Mouse (Mus musculus) midbrain, embryonic 12.5 days (tissue): ENCODE data around the gene Rap1gds1. TPM values are rescaled to one million over a fixed set of nuclear protein-coding genes. Genes with fewer than 3 reads are reported as not detected.

Source experiments
- ATAC-seq: fragments of 200-750 bp; cut with Nextera tagmentation; 2 replicates; pipeline ENCODE4 v1.8.0; 2017; ENCODE audit warnings: low read depth, moderate TSS enrichment, moderate library complexity; ENCODE audit not compliant: low FRiP score
- H3K27ac ChIP-seq: fragments of 300-500 bp; sonication (generic); replicated peaks from 2 replicates; pipeline ENCODE4 v1.5.1; 2016; ENCODE audit warnings: mild to moderate bottlenecking
- H3K27me3 ChIP-seq: fragments of 300-500 bp; sonication (generic); 2 replicates; pipeline ENCODE4 v1.6.1; 2016; ENCODE audit warnings: mild to moderate bottlenecking
- H3K36me3 ChIP-seq: fragments of 300-500 bp; sonication (generic); 2 replicates; pipeline ENCODE4 v1.6.1; 2016
- H3K4me1 ChIP-seq: fragments of 300-500 bp; sonication (generic); 2 replicates; pipeline ENCODE4 v1.6.1; 2016
- H3K4me2 ChIP-seq: fragments of 300-500 bp; sonication (generic); replicated peaks from 2 replicates; pipeline ENCODE4 v1.6.1; 2016; ENCODE audit warnings: mild to moderate bottlenecking, moderate library complexity
- H3K4me3 ChIP-seq: fragments of 300-500 bp; sonication (generic); 2 replicates; pipeline ENCODE4 v1.5.1; 2016; ENCODE audit warnings: mild to moderate bottlenecking
- H3K9ac ChIP-seq: fragments of 300-500 bp; sonication (generic); replicated peaks from 2 replicates; pipeline ENCODE4 v1.6.1; 2016; ENCODE audit warnings: mild to moderate bottlenecking, moderate library complexity
- H3K9me3 ChIP-seq: fragments of 300-500 bp; sonication (generic); 2 replicates; pipeline ENCODE4 v1.6.1; 2016; ENCODE audit warnings: mild to moderate bottlenecking
- WGBS: fragments of 180-500 bp; shearing (Covaris S2); methylation state at CpG from one replicate; pipeline ENCODE4 v1.1.7; 2016; 5-methylcytosine and 5-hydroxymethylcytosine counted together
- polyA plus RNA-seq: library from polyadenylated mRNA; unstranded; fragments of >200 nt; fragmentation: Nextera tagmentation; extraction: Ambion mirVana; gene quantifications from 2 replicates; pipeline ENCODE4 v1.2.1, GENCODE M21; 2016

The Rap1gds1 gene
- polyA plus RNA-seq, 1 experiment from 2014 or later: 72.7 TPM

- no peaks in the 10 kb centered on the region for H3K9me3 ChIP-seq
- H3K27ac ChIP-seq: no peak overlapping the region
- no peak for ATAC-seq
- H3K9ac ChIP-seq: no peak overlapping the region
- peaks cover 31% of the 10 kb centered on the region for H3K36me3 ChIP-seq
- H3K4me1 ChIP-seq: no peaks in the 10 kb centered on the region
- 89% methylated on average over 8 of the region's 8 CpGs for WGBS
- H3K4me3 ChIP-seq: no peak overlapping the region
- no peak overlapping the region for H3K4me2 ChIP-seq
- H3K27me3 ChIP-seq: no peaks in the 10 kb centered on the region
Measured at GRCm38 (mm10) chr3:138926161-138926560, 148.8 kb downstream of the Rap1gds1 start.

DNA sequence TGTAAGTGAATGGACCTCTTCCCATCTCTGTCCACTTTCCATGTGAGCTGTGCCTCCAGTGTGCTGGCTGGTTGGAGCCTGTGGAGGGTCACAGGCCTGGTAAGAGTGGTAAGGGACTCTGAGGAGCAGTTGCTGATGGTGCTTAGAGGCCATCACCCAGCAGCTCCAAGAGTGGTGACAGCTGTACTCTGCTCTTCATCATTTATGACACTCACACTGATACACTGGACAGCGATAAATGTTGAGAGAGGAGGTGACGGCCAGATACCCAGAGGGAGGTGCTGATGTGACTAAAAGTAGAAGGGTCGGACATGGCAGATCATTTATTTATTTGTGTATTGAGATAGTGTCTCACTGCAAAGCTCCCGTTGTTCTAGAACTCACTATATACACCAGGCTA lies 156.8 kb downstream of the Rap1gds1 start:
- 94% methylated on average over 4 of the region's 4 CpGs for WGBS
- Histone ChIP-seq H3K27me3 (no peaks in the 10 kb centered on the region), H3K36me3 (0 out of 2 replicates have a peak, but pooled peaks cover 3% of the 10 kb centered on the region), H3K4me1 (no peaks in the 10 kb centered on the region), H3K27ac (no peak overlapping the region), H3K9ac (no peak overlapping the region), H3K4me3 (no peak overlapping the region), H3K9me3 (no peaks in the 10 kb centered on the region), H3K4me2 (no peak overlapping the region)
- no peak for ATAC-seq

- Histone ChIP-seq H3K9ac (no peak overlapping the region), H3K36me3 (0 out of 2 replicates have a peak, but pooled peaks cover 3% of the 10 kb centered on the region), H3K27ac (no peak overlapping the region), H3K4me1 (no peaks in the 10 kb centered on the region), H3K4me2 (no peak overlapping the region), H3K27me3 (no peaks in the 10 kb centered on the region), H3K9me3 (no peaks in the 10 kb centered on the region), H3K4me3 (no peak overlapping the region)
- ATAC-seq: no peak
- WGBS: 83% methylated on average over 4 of the region's 4 CpGs
Measured at GRCm38 (mm10) chr3:138917016-138917415, 158.0 kb downstream of the Rap1gds1 start.

DNA sequence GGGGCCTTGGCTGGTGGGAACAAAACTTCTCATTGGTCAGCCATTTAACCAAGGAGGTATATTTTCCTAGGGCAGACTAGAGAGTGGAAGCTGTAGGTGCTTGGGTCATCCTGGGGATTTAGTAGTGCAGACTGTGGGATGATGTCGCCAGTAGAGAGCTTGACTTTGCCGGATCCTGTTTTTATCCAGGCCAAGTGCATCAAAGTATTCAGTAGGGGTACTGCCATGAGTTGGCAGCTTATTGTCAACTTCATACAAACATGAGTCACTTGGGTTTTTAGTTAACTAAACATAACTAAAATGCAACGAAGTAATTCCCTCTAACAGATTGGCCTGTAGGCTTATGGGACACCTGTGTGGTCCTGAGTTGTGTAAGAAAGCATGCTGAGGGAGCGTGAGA lies 158.4 kb downstream of the Rap1gds1 start:
- Histone ChIP-seq H3K27ac (no peak overlapping the region), H3K36me3 (0 out of 2 replicates have a peak, but pooled peaks cover 3% of the 10 kb centered on the region)
- 90% methylated on average over 4 of the region's 4 CpGs for WGBS

DNA sequence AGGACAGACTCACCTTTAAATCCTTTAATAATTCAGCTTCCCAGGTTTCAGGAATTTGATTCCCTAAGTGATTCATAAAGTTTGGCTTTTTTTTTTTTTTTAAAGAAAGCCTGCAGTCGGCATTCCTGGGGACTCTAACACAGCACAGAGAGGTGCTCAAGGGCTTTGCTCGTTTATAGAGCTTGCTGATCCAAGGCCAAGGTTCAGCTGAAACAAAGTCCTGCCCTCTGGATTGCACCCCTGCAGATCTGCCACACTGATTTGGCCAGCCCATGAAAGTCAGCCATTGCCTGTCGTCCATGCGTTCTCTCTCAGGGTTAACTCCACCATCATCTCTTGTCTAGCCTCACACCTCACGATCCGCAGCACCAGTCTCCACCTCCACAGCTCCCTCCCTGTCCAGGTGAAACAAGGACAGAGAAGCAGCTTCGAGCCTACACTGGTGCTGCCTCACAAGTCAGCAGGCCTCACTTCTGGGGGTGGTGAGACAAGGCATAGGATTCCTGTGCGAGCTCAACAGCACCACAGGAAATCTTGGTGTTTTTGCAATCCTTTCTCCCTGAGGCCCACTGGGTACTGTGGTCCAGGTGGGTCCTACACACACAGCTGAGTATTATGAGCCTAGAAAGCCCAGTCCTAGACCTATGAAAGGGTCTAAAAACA lies 160.2 kb downstream of the Rap1gds1 start:
- 65% methylated on average over 8 of the region's 8 CpGs for WGBS
- H3K9ac ChIP-seq: no peak overlapping the region
- ATAC-seq: no peak
- no peaks in the 10 kb centered on the region for H3K36me3 ChIP-seq
- H3K27me3 ChIP-seq: no peaks in the 10 kb centered on the region
- no peaks in the 10 kb centered on the region for H3K9me3 ChIP-seq
- no peak overlapping the region for H3K4me3 ChIP-seq
- H3K4me1 ChIP-seq: no peaks in the 10 kb centered on the region
- no peak overlapping the region for H3K4me2 ChIP-seq
- no peak overlapping the region for H3K27ac ChIP-seq

More for the DNA sequence above, 158.4 kb downstream of the Rap1gds1 start:
- no peaks in the 10 kb centered on the region for H3K4me1 ChIP-seq
- no peak overlapping the region for H3K4me2 ChIP-seq
- H3K4me3 ChIP-seq: no peak overlapping the region
- no peak overlapping the region for H3K9ac ChIP-seq
- ATAC-seq: no peak
- no peaks in the 10 kb centered on the region for H3K27me3 ChIP-seq
- H3K9me3 ChIP-seq: no peaks in the 10 kb centered on the region

- WGBS: 94% methylated on average over 8 of the region's 8 CpGs
Measured at GRCm38 (mm10) chr3:138912504-138912903, 162.5 kb downstream of the Rap1gds1 start.

GRCm38 (mm10) chr3:138909313-138909712 lies 165.7 kb downstream of the Rap1gds1 start:
- Histone ChIP-seq H3K36me3 (no peaks in the 10 kb centered on the region), H3K4me1 (peaks cover 5% of the 10 kb centered on the region), H3K4me3 (no peak overlapping the region), H3K4me2 (no peak overlapping the region), H3K27ac (no peak overlapping the region), H3K9ac (no peak overlapping the region), H3K9me3 (no peaks in the 10 kb centered on the region), H3K27me3 (no peaks in the 10 kb centered on the region)
- 80% methylated on average over 2 of the region's 2 CpGs for whole genome bisulfite sequencing
- ATAC-seq: no peak

More at GRCm38 (mm10) chr3:138912504-138912903, 162.5 kb downstream of the Rap1gds1 start:
- H3K4me1 ChIP-seq: no peaks in the 10 kb centered on the region
- ATAC-seq: no peak
- H3K36me3 ChIP-seq: no peaks in the 10 kb centered on the region
- H3K9me3 ChIP-seq: no peaks in the 10 kb centered on the region
- no peak overlapping the region for H3K4me2 ChIP-seq
- no peak overlapping the region for H3K4me3 ChIP-seq
- H3K27me3 ChIP-seq: no peaks in the 10 kb centered on the region
- no peak overlapping the region for H3K27ac ChIP-seq
- H3K9ac ChIP-seq: no peak overlapping the region

GRCm38 (mm10) chr3:138906112-138906880 lies 168.7 kb downstream of the Rap1gds1 start:
- peaks cover 11% of the 10 kb centered on the region for H3K36me3 ChIP-seq
- H3K9ac ChIP-seq: no peak overlapping the region
- no peak overlapping the region for H3K4me2 ChIP-seq
- no peaks in the 10 kb centered on the region for H3K27me3 ChIP-seq
- WGBS: 35% methylated on average over 17 of the region's 17 CpGs
- ATAC-seq: peak; percentile 55
- H3K4me1 ChIP-seq: peaks cover 5% of the 10 kb centered on the region
- H3K4me3 ChIP-seq: no peak overlapping the region
- H3K27ac ChIP-seq: no peak overlapping the region
- H3K9me3 ChIP-seq: no peaks in the 10 kb centered on the region

DNA sequence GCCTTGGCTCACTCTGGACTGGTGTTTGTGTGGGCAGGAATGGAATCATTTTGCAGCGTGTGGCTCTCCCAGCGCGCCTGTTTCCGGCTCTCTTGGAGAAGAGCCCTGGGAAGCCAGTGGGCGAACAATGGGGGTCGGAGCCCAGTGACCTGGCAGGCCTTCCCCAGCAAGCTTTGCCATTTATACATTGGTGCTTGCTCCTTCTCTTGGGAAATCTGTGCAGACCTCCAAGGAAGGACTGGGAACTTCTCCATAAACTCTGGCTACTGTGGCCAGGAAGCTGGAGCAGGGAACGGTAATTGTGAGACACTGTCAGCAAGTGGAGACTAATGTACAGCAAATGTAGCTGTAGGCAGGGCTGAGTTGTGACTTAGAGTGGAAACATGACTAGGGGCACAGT lies 169.3 kb downstream of the Rap1gds1 start:
- Histone ChIP-seq H3K9me3 (no peaks in the 10 kb centered on the region), H3K36me3 (peaks cover 11% of the 10 kb centered on the region), H3K27ac (no peak overlapping the region), H3K4me2 (no peak overlapping the region), H3K27me3 (no peaks in the 10 kb centered on the region), H3K4me1 (peaks cover 5% of the 10 kb centered on the region), H3K9ac (no peak overlapping the region), H3K4me3 (no peak overlapping the region)
- no peak for ATAC-seq
- WGBS: 38% methylated on average over 7 of the region's 7 CpGs

- ATAC-seq: no peak
- Histone ChIP-seq H3K27me3 (no peaks in the 10 kb centered on the region), H3K36me3 (peaks cover 32% of the 10 kb centered on the region), H3K4me3 (no peak overlapping the region), H3K9me3 (no peaks in the 10 kb centered on the region), H3K27ac (no peak overlapping the region), H3K4me1 (peaks cover 3% of the 10 kb centered on the region), H3K4me2 (no peak overlapping the region), H3K9ac (no peak overlapping the region)
- WGBS: 93% methylated on average over 9 of the region's 9 CpGs
Measured at GRCm38 (mm10) chr3:138900571-138901141, 174.3 kb downstream of the Rap1gds1 start.

GRCm38 (mm10) chr3:138898055-138898454 lies 176.9 kb downstream of the Rap1gds1 start:
- 95% methylated on average over 8 of the region's 8 CpGs for WGBS
- Histone ChIP-seq H3K4me1 (peaks cover 14% of the 10 kb centered on the region), H3K9ac (no peak overlapping the region), H3K4me2 (no peak overlapping the region), H3K4me3 (no peak overlapping the region), H3K9me3 (no peaks in the 10 kb centered on the region), H3K27ac (no peak overlapping the region), H3K27me3 (no peaks in the 10 kb centered on the region), H3K36me3 (peaks cover 36% of the 10 kb centered on the region)
- no peak for ATAC-seq

GRCm38 (mm10) chr3:138897500-138897899 lies 177.5 kb downstream of the Rap1gds1 start:
- H3K4me3 ChIP-seq: no peak overlapping the region
- H3K36me3 ChIP-seq: peaks cover 33% of the 10 kb centered on the region
- H3K27ac ChIP-seq: no peak overlapping the region
- ATAC-seq: 0 out of 2 replicates have a peak, but pooled peaks have one; percentile 31
- H3K27me3 ChIP-seq: no peaks in the 10 kb centered on the region
- H3K9ac ChIP-seq: no peak overlapping the region
- H3K4me2 ChIP-seq: no peak overlapping the region
- WGBS: 92% methylated on average over 11 of the region's 11 CpGs
- no peaks in the 10 kb centered on the region for H3K9me3 ChIP-seq
- peaks cover 17% of the 10 kb centered on the region for H3K4me1 ChIP-seq
